Mouse (Mus musculus) urinary bladder, adult 18-20 months (tissue): ENCODE measurements around the gene Slc39a7.
"Not testable (repeated sequence)": the region's sequence is repeated elsewhere in the genome, so short reads cannot be mapped to it uniquely, and the experiment has no call there.

Experiments used
- DNase-seq, 2 experiments: peaks; one replicate each; pipeline ENCODE4 v3.0.0; 2022; ENCODE audit warnings: low spot score in 2 of 2, mixed read lengths in 2 of 2

Slc39a7 gene

DNA sequence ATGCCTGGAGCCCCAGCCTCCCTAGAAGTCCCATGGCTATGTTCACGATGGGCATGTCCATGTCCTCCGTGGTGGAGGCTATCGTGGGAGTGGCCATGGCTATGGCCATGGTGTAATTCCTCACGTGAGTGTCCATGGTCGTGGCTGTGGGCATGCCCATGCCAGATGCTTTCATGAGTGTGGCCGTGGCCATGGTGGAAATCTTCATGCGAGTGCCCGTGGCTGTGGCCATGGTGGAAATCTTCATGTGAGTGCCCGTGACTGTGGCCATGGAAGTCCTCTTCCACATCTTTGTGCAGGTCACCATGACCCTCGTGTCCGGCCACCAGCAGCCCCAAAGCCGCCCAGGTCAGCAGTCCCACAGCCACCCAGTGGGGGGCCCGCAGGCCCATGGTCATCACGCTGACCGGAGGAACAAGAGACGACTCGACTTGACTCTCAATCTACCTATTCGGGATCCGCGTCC lies 588 bp downstream of the Slc39a7 start:
- no peak for DNase-seq

DNA sequence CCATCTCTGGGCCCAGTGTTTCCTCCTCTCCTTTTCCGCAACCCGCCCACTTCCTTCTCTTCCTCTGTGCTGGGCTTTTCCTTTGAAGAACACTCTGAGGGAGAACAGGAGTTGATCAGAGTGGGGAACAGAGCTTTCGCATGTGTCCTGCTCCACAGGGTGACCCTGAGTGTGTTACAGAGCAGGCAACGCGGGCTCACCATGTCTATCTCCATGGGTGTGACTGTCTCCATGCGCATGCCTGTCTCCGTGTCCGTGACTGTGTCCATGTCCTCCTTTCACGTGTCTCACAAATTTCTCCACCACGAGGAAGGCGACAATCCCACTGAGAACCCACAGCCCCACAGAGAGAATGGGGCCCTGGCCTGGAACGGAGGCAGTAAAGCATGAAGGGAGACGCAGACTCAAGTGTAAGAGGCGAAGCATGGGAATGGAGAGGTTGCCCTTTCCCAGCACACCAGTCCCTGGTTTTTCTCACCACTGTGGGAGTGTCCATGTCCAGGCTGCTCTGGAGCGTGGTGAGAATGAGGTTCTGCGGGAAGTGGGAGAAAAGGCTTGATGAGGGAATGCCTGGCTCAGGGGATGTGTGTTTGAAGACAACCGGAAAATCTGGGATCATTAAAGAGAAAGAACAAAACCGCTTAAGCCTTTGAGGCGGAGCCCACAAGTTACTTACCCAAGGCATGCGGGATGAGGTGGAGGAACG lies 1.4 kb downstream of the Slc39a7 start:
- DNase-seq: no peak

DNA sequence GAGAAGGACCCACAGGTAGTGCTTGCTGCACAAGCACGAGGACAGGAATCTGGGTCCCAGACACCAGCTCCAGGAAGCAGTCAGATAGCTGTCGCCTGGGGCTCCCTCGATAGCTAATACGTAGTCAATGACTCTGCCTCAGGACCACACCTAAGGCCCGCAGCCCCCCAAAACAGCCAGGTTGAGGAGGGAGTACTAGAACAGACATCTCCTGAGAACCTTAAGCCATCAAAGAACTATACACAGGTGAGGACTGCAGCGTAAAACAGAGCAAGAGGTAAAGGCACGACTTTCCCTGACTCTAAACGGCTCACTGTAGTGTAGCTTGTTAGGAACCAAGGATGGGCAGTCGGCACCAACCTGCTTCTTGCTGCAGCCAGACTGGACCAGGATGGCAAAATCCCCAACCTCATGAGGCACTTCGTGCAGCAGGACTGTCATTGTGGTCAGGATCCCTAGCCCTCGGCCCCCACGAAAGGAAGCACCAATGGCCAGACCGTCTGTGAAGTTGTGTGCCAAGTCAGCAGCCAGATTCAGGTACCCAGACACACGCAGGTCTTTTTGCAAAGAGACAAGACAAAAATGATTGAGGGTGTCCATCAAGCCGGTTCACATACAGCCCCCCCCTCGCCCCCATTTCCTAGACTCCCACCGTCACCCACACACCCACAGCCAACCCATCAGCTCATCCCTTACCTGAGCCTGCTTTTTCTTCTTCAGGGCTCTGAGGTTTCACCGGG lies 2.2 kb downstream of the Slc39a7 start:
- no peak for DNase-seq

DNA sequence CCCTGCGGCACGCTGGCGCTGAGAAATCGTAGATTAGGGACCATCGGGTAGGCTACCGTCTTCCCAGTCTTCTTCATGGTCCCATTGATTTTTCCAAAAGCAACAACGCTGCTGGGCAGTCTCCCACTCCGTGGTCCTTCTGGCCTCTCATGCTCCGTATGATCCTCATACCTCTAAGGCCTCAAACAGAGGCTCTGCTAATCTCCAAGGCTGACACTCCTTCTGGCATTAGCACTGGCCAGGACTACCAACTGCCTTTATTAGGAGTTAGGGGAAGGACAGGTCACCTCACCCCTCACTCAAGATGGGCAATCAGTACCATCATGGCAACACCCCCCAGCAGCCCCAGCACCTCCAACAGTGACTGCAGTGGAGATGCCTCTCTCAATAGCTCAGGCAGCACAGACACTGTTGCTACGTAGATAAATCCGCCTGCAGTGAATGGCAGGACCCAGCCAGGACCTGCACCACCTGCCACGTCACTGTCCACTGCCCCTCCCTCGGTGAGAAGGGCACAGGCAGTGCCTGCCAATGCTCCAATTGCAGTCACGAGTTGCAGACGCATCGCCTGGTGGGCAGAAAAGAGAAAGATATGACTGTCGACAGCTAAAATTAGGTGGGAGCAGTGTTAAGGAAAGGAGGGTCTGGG lies 2.9 kb downstream of the Slc39a7 start:
- DNase-seq: no peak

DNA sequence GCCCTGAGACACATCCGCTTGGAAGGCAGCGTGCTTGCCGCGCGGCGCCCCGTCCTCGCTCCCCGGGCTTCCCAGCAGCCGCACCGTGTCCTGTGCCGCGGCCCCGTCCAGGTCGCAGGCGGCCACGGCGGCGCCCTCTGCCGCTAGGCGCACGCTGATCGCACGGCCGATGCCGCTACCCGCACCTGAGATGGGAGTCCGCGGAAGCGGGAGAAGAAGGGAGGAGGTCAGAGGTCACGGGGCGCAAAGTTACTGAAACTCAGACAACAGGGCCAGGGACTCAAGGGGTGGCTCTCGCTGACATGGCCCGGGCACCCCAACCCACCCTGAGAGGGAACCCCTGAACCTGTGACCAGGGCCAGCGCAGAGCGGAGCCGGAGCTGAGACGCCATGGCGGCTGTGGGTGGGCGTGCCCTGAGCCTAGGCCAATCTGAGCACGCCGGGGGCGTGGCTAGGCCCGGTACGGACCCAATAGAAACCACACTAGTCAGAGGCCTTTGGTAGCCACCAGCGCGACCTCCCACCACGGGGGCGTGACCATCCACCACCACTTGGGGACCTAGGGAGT lies 3.7 kb downstream of the Slc39a7 start, which contains the start of gene H2-Ke6:
Gene H2-Ke6 (minus strand): TSS at position 405 of the 568 bp plus-strand sequence.
- DNase-seq: peak; percentile 89 to 93

DNA sequence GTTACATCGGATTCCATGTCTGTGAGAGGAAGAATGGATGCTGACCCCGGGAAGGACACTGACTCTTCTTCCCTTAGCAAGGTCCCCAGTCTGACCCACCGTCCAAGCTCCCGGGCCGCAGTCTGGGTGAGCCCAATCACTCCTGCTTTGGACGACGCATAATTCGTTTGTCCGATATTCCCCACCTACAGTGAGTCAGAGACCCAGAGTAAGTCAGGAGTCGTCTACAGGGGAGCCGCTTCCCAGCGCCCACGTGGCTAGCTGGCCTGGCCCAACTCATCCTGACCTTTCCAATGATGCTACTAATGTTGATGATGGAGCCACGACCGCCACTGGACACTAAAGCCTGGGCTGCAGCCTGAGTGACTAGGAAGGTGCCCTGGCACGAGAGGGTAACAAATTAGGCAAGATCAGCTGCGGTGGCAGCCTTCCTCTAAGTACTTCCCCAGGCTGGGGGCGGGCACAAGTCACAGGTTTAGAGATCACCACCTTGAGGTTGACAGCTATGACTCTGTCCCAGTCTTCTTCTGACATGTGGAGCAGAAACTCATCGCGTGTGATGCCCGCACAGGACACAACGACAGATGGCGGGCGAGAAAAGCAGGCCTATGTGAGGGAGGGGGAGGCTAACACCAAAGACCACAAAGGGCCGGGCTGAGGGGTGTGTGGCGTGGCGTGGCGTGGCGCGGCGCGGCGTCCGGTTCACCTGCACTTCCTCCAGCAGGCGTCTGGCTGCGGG lies 4.4 kb downstream of the Slc39a7 start:
- no peak for DNase-seq

DNA sequence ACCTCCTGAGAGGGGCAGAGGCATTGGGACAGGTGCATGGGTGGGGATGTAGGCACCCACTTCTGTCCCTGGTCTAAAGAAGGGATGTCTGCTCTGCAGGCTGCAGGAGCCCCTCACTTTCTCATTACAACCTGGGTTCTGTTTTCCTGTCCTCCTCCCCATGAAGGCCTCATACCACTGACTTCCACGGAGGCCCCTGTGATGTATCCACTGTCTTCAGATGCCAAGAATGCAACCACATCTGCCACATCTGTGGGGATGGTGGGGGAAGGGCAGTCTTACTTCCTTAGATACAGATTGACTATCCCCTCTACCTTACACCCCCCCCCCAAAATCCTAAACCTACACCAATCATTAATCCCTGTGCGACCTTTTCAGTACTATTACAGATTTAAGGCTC lies 5.3 kb downstream of the Slc39a7 start:
- DNase-seq: no peak

DNA sequence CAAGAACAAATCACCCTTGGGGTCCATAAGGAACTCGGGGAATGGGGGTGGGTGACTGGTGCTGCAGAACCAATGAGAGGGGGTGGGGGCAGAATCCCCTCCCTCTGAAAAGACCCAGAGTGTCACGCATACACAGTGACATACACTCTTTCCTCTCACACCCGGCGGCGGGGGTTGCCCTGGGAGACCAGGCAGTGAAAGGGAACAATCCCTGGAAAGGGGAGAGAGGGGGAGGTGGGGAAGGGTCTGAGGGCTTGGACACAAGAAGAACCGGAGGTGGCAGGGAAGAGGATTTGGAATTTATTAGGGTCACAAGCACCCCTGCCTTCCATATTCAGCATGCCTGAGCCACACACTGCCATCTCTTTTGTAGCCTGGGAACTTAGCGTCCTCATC lies 5.7 kb downstream of the Slc39a7 start:
- no peak for DNase-seq

DNA sequence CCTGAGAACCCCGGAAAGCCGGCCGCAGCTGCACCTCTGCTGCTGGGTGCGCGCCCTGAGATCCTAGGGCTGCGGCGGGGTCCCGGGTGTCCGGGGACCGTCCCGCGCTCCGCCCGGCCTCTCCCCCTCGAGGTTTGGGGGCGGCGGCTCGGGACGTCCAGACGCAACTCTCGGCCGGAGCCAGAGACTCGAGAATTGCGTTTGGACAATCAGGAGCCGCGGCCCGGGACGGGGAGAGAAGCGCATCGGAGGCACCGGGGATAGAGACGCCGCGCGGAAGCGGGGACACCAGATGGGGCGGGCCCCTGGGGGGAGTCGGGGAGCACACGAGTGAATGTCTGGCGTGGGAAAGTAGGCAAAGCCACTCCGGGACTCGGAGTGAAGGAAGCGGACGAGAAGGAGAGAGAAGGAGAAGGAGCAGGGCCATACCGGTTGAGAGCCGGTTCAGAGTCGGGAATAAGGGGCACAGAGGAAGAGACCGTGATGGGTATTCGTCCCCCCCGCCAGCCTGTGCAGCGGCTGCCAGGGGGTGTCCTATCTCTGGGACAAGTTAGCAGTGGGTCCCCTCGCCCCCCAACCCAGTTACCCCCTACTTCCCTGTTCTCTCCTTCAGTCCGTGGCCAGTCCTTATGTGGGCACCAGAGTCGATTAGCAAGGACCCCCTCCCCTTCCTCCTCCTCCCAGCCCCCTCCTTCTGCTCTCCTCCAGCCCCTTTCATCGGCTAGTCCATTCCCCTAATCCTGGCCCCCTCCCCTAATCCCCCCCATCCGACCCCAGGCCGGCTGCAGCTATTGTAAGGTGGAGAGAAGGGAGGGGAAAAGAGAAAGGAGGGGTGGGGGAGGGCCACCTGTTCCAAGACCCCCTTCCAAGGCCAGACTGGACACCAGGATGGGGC lies 6.4 kb downstream of the Slc39a7 start:
- no peak for DNase-seq

DNA sequence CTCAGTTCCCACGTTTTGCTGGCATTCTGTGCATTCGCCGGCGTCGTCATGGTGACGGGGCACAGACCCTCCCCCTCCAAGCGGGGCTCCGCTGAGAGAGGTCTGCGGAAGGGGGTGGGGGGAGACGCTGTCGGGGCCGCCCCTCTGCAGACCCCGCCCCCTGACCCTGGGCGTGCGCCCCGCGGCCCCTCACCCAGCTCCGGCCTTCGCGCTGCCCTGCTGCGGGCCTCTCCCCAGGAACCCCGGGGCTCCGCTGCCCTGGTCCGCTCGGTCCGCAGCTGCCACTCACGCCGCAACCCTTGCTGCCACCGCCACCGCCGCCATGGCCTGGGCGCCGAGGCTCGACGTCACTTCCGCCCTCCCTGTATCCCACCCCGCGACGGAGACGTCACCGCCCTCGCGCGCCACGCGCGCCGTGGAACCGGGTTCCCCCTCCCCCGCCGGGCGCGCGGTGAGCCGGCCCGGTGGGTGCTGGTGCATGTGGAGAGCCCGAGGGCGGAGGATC lies 7.1 kb downstream of the Slc39a7 start, which contains the start of gene Ring1:
Gene Ring1 (minus strand): TSS at position 364 of the 505 bp plus-strand sequence.
- peak; percentile 78 to 89 for DNase-seq

DNA sequence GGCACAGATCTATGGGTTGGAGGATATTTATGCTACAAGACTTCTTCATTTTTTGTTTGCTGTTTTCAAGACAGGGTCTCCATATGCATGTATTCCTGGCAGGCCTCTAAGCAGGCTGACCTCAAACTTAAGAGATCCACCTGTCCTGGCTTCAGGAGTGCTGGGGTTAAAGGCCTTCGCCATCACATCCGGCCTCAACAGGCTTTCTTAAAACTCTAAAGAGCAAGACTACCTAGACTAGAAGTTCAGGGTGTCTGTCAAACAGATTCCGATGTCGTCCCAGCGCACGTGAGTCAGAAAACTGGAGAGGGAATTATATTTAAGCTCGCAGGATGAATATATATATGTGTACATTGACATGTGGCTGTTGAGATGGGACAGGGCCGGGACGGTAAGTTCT lies 7.8 kb downstream of the Slc39a7 start:
- no peak for DNase-seq

DNA sequence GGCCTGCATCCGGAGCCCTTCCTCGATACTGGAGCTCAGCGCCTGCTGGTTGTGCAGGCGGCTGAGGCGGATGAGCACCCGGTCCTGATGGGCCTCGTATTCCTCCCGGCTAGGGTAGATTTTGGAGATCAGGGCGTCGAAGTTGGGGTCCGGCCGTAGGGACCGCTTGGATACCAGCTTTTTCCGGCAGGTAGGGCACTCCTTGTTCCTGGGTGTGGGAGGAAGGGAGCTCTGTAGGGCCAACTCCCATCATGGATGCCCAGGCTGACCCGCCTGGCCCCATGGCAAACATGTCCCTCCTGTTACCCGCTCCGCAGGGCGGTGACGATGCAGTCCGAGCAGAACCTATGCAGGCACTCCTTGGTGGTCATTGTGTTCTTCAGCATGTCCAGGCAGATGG lies 8.5 kb downstream of the Slc39a7 start:
- no peak for DNase-seq

DNA sequence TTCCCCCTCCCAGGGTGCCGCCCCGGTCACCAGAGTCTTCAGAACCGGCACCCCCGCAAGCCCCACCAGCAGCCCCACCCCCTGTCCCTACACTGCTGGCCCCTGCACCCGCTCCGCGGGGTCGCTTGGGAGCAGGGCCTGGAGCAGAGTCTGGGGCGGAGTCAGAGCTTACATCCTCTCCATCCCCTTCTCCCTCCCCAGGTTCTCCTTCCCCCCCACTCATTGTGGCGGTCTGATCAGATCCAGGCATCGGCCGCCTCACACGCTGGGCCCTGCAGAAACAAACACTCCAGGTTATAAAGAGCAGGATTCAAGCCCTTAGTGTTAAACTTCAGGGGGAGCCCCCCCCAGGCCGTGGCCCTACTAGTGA lies 9.1 kb downstream of the Slc39a7 start:
- DNase-seq: no peak

DNA sequence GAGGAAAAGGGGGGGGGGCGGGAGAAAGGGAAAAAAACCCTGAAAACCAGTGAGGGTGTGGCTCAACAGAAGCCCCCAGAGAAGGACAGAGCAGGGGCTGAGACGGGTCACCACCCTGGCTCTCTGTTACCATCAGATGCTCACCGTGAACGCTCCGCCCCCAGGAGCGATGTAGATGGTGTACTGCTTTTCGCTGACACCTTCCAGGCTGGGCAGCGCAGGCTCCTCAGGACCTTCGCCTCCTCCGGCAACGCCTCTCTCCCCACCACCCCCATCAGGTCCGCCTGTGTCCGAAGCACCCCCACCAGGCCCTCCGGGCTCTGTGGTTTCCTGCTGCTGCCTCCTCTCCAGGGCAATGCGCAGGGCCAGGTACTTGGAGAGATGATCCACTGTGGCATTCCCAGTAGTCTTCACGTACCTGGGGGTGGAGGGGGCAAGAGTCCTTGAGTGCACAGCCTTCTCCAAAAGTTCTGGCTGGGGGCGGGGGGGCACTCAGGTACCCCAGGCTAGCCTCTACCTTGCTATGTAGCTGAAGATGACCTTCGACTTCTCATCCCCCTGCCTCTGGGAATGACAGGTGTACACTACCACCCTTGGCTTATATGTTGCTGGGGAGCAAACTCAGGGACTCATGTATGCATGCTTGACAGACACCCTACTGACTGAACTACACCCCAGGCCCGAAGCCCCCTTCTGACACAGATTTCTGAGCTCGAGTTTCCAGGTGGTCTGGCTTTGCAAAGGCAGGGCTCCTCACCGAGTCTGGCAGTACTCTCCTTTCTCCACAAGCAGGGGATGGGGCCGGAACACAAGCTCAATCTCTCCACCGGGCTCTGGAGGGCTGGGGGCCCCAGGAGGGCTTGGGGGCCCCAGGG lies 9.7 kb downstream of the Slc39a7 start:
- no peak for DNase-seq

DNA sequence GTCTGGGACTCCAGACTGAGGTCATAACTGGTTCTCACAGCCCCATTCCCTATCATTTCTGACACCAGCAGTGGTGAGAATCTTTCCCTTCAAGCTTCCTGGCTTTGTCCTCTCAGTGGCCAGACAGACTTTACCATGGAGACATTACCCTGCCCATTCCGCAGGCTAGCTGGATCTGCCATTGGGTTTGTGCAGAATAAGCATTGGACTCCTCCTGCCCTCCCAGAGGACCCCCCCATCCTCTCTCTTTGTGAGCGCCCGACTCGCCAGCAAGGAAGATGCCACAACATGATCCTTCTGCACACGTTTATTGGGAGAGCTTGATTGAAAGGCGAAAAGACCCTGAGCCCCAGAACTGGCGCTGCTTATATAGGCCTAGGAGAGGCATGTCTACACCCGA lies 18.0 kb downstream of the Slc39a7 start:
- DNase-seq: no peak

DNA sequence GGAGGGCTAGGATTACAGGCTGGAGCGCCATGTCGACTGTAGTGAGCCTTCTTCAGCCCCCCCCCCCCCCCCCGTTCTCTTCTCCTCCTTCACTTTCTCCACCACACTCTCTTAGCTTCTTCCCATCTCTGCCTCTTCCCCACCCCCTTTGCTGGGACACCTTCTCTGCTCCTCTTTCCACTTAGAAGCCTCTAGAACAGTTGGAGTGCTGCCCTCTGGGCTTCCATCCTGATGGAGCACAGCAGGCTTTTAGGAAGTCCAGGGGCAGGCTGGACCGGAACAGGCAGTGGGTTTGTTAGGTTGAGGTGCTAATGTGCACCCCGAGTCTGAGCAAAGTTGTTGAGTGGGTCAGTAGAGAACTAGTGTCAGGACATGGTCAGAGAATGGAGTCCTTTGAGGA lies 21.3 kb downstream of the Slc39a7 start:
- DNase-seq: no peak

DNA sequence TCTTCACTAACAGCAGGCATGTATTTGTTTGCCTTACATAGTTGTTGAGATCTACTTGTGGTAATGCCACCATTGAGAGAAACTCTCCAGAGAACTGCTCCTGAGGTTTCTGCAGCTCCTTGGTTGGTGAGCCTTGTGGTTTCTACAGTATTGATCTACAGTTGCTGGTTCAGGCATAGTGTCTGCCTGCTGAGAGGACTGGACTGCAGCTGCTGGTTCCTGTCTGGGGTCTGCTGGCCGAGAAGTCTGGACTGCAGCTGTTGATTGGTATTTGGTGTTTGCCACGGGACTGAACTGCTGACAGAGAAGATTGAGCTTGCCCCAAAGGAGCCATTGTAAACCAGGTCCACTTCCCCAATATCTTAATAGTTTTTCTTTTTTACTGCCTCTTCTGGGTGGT lies 24.9 kb downstream of the Slc39a7 start:
- no peak for DNase-seq

DNA sequence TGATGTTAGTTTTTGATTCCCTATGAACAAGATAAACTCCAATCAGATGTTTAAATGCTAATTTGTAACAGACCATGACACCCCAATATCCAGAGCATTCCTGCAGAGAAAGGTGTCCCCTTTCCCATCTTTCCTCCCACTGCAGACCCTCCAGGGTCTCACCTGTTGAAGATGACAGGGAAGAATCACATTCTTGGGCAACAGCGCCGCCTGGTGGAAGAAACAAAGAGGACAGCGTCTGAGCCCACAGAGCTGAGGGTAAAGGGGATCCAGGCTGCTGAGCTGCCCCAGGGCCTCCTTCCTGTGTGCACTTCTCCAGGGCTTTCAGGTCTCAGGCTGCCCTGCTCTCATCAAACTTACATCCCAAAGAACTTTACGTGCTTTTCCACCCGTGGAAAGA lies 28.1 kb downstream of the Slc39a7 start:
- DNase-seq: no peak

DNA sequence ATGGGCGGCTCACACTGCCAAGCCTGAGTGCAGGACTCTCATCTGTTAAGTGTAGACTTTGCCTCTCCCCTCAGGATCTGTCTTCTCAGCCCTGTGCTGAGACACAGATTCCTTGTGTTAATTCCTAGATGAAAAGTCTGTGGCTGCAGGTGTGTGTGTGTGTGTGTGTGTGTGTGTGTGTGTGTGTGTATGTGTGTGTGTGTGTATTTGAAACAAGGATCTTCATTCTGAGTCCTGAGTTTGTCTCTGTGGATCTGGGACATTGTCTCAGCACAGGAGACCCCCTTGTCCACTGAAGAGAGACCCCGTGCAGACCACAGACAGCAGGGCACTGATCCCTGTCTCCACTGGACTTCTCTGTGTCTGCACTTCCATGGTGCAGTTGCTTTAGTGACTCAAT lies 30.7 kb downstream of the Slc39a7 start:
- not testable (repeated sequence) for DNase-seq
